Mouse (Mus musculus): Measurements from ENCODE around the gene Irak3. TPM values are rescaled to one million over a fixed set of nuclear protein-coding genes. Genes with fewer than 3 reads are reported as not detected.

The Irak3 gene
- polyA plus RNA-seq, 1 experiment = not detected

- no peak for TF ChIP-seq GATA1 (IDR thresholded peaks at IDR 0.05; ENCODE audit: low read length)
These were observed 8.2 kb upstream of the Irak3 start for GRCm38 (mm10) chr10:120210096-120210495.

DNA sequence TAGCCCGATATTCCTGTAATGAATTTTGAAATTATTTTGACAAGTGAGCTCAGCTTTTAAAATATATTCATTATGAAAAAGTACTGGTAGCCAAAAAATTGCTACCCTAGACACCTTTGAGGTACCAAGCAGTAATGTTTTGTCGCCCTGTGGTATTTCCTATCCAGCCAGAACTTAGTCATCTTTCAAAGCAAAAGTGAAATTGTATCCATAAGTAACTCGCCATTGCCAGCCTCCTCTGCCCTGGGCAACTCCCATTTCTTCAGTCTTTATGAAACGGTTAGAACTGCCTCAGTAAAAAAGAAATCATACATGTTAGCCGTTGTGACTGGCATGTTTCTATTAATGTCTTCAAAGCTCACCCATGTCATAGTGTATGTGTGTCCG lies 7.6 kb upstream of the Irak3 start:
- no peak for TF ChIP-seq GATA1 (IDR thresholded peaks at IDR 0.05; ENCODE audit: low read length)

DNA sequence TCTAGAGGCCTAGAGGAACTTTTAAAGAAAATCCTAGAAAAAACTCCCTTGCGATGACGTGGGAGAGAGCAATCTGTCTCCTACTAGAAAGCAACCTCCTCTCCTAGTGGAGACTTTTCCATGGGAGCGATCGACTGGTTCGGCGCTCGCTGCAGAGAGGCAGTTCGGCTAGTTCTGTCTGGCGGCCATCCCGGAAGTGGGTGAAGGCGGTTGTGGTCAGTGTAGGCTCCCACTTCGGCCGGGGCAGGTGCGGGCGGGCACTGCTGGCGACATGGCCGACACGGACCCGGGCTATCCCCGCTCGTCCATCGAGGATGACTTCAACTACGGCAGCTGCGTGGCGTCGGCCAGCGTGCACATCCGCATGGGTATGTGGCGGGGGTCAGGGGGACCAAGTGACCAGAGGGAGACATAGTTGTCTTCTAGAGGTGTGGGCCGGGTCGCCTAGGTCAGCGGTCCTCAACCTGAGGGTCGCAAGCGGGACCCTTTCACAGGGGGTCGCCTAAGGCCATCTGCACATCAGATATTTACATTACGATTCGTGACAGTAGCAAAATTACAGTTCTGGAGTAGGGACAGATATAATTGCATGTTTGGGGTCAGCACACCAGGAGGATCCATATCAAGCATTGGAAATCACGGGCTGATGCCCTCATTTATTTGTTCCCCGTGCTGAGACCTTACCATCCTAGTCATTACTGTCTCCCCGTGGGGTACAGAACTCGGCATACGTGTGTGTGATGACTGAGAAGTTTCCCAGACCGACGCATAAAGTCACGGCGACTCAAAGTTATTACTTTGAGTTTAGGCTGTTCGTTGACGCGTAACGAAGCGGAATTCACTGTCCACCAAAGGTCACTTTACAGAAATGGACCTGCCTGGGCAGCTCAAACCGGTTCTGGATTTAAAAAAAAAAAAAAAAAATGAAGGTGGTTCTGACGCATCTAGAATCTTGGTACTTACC lies 6.9 kb upstream of the Irak3 start:
- no peak for TF ChIP-seq GATA1 (IDR thresholded peaks at IDR 0.05; ENCODE audit: low read length)

DNA sequence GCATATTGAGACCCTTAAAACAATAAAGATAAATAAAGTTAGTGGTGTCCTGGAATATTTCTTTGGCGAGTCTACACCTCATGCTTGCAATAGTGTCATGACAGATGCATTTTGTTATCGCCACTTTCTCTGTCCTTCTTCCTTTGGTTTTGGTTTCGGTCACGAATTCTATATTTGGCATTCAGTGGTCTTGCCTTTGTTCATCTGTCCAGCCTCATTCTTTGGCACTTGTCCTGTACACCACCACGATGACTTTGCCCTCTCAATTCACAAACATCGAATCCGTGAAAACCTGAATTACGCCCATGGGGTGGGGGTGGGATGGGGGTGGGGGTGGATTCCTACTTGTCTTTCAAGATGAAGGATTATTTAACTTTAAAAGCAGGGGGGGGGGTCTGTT lies 6.1 kb upstream of the Irak3 start:
- no peak for TF ChIP-seq GATA1 (IDR thresholded peaks at IDR 0.05; ENCODE audit: low read length)

DNA sequence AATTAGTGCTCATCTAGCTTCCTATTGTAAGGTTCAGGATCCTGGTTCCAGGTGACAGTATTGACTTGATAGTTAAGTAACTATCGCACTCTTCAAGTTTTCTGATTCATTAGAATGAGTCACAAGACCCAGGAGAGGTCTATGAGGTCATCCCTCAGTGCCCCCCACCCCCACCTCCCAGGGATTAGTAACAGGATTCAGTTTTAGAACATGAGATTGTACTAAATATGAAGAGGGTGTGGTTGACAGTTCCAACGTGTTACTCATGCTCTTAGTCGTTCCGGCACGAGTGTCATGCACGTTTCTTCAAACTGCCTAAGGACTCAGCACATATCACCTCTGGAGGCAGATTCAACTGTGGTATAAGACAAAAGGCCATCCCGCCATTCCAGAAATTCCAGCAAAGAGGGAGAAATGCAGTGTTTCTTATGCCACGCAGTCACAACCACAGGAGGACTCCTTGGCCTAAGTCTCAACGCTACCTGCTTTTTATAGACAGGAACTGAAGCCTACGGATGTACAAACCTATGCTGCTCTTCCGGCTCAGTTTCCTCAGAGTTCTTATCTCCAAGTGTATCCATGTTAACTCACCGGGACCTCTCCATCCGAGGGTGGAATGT lies 2.8 kb upstream of the Irak3 start:
- no peak for TF ChIP-seq GATA1 (IDR thresholded peaks at IDR 0.05; ENCODE audit: low read length)

DNA sequence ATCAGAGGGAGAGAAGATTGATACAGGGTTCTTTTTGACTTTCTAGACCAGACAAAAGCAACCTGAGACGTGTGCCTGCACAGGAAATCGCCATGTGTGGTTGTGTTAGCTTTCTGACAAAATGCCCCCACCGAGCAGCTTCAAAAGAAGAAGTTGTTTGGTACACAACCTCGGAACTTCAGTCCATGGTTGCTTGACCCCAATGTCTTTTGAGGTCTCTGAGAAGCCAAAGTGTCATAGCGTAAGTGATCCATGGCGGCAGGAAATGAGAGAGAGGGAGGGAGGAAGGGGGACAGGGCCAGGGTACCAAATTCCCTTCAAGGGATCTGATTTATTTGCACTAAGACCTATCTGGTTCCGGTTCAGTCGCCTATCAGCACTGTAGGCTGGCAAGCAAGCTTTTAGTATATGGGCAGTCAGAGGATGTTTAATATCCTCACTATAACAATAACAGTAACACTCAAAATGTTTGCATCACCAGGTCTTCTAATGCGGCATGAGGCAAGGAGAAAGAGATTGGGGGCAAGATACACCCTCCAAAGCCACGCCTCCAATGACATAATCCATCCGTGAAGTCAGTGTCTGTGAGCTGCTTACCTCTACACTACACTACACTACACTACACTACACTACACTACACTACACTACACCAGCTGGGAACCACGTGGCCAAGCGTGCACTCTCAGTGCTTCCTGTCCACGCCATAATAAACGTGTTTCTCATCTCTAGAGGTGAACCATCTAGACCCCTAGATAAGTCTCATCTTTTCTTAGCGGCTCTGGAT lies 729 bp upstream of the Irak3 start:
- no peak for TF ChIP-seq GATA1 (IDR thresholded peaks at IDR 0.05; ENCODE audit: low read length)

GRCm38 (mm10) chr10:120201131-120201921 lies 604 bp downstream of the Irak3 start, which contains the start of gene Tmbim4:
Tmbim4 (plus strand) TSS chr10:120201590.
- TF ChIP-seq GATA1 (IDR thresholded peaks at IDR 0.05; ENCODE audit: low read length) = no peak

DNA sequence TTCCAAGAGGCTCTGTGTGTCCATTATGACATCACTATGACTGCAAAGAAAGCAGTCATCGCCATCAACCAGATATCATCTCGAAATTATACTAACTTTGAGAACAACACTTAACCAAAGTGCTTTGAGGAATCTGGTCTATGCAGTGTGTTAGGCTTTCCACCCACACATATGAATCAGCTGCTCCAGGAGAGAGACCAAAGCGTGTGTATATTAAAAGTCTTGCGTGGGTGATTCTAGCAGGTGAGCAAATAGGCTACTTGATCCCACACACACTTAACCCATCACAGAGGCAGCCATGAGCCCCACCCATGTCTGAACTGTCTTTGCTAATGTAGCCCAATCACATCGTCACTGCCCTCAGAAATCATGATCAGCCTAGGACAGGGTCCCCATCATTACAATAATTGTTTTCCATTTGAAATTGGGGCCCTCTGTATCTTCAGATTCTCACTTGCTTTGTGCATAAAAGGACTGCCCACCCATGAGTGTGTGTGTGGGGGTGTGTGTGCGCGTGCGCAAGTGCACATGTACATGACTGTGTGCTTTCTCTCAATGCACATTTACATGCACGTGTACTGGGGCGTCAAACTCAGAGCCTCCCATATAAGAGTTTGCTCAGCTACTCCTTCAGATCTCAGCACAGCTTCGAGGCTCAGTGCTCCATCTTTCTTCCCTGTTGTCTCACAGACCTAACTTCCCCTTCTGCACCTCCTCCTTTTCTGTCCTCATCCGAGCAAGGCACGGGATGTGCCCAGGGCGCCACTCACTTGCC lies 4.7 kb downstream of the Irak3 start:
- no peak for TF ChIP-seq GATA1 (IDR thresholded peaks at IDR 0.05; ENCODE audit: low read length)

- no peak for TF ChIP-seq GATA1 (IDR thresholded peaks at IDR 0.05; ENCODE audit: low read length)
These were observed 8.7 kb downstream of the Irak3 start for GRCm38 (mm10) chr10:120193255-120193654.

DNA sequence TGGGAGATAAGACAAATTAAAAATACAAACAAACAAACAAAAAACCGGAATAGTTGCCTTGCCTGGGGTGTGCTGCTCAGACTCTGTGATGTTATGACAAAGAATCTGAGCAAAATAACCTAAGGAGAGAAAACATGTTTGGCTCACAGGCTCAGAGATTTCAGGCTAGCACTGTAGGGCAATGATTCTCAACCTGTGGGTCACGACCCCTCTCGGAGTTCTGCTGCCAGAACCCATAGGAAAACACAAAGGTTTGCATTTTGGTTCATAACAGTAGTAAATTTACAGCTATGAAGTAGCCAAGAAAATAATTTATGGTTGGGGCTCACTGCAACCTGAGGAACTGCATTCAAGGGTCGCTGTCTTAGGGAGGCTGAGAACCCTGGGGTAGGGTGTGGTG lies 9.7 kb downstream of the Irak3 start:
- TF ChIP-seq GATA1 (IDR thresholded peaks at IDR 0.05; ENCODE audit: low read length) = no peak

GRCm38 (mm10) chr10:120191165-120191564 lies 10.8 kb downstream of the Irak3 start:
- TF ChIP-seq GATA1 (IDR thresholded peaks at IDR 0.05; ENCODE audit: low read length) = no peak

DNA sequence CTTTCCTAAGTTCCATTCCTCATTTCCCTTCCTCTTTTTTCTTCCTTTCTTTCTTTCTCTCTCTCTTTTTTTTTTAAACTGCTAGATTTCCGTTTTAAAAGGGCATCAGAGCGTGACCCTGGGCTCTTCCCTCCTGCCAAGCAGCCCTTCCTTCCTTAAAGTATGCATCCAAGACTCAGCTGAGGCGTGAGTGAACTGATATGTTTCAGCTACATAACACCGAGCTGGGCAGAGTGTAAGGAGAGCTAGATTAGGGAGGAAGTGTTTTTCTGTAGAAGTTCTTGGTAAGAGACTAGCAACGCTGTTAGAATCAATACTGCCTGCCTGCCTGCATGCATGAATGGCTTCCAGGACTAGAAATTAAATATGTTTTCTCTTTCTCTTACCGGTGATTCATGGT lies 12.1 kb downstream of the Irak3 start:
- no peak for TF ChIP-seq GATA1 (IDR thresholded peaks at IDR 0.05; ENCODE audit: low read length)

DNA sequence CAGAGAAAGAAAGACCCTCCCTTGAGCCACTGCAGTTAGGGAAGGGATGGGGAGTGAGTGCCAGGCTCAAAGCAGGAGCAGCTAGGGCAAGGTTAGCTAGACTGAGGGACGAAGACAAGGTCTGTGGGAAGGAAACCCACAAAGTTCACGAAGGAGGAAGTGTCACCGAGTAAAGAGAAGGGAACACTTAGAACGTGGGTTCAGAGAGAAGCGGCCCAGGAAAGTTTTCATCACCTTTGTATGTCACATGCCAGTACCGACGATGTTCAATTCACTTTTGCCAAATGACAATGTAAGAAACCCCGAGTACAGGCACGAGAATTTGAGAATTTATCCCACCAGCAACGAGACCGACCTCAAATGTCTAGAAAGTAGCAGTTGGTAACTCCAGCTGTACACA lies 12.7 kb downstream of the Irak3 start:
- no peak for TF ChIP-seq GATA1 (IDR thresholded peaks at IDR 0.05; ENCODE audit: low read length)

DNA sequence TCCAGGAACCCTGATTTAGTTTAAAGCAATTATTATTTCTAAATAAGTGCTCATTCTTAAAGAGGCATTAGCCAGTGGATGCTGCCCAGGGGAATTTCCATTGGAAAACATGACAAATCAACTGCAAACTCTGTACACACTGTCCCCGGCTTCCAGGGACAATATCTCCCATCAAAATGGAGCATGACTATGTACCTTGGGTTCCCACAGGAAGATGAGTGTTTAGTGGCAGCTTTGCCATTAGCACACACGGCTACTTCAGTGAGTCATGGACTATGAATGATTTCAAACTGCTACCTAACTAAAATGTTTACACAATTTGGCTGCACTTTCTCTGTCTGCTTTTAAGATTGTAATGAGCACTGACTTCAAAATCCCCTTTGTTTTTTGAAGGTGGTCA lies 13.4 kb downstream of the Irak3 start:
- no peak for TF ChIP-seq GATA1 (IDR thresholded peaks at IDR 0.05; ENCODE audit: low read length)
